Mouse (Mus musculus) gonadal fat pad, adult 2 months (tissue): ENCODE measurements around the gene Tead1. TPM values are rescaled to one million over a fixed set of nuclear protein-coding genes. Genes with fewer than 3 reads are reported as not detected.

ENCODE experiments used
- DNase-seq: peaks from one replicate; pipeline ENCODE4 v3.0.0-alpha.2; 2012; ENCODE audit warnings: low read depth
- polyA plus RNA-seq: library from polyadenylated mRNA; depleted of rRNA; stranded (reverse); fragments of >200 nt; gene quantifications from 2 replicates; pipeline ENCODE4 v1.2.3, GENCODE M21; 2012

Gene Tead1
- polyA plus RNA-seq, 1 experiment, result 13.9 TPM

GRCm38 (mm10) chr7:112776670-112777069 lies 97.6 kb downstream of the Tead1 start:
- DNase-seq, result no peak

- no peak for DNase-seq
These were observed 100.5 kb downstream of the Tead1 start for GRCm38 (mm10) chr7:112779636-112780035.

GRCm38 (mm10) chr7:112780910-112781309 lies 101.8 kb downstream of the Tead1 start:
- DNase-seq, result no peak

GRCm38 (mm10) chr7:112781987-112782386 lies 102.9 kb downstream of the Tead1 start:
- DNase-seq, result no peak

GRCm38 (mm10) chr7:112784278-112784677 lies 105.2 kb downstream of the Tead1 start:
- no peak for DNase-seq

- no peak for DNase-seq
These were observed 106.2 kb downstream of the Tead1 start for GRCm38 (mm10) chr7:112785271-112785670.

- no peak for DNase-seq
These were observed 107.6 kb downstream of the Tead1 start for GRCm38 (mm10) chr7:112786556-112787225.

- no peak for DNase-seq
These were observed 108.2 kb downstream of the Tead1 start for GRCm38 (mm10) chr7:112787281-112787680.

- no peak for DNase-seq
These were observed 109.2 kb downstream of the Tead1 start for GRCm38 (mm10) chr7:112788321-112788751.

- no peak for DNase-seq
These were observed 110.6 kb downstream of the Tead1 start for GRCm38 (mm10) chr7:112789693-112790092.

GRCm38 (mm10) chr7:112790334-112790733 lies 111.2 kb downstream of the Tead1 start:
- DNase-seq, result no peak

GRCm38 (mm10) chr7:112792679-112793078 lies 113.6 kb downstream of the Tead1 start:
- no peak for DNase-seq

GRCm38 (mm10) chr7:112793903-112794302 lies 114.8 kb downstream of the Tead1 start:
- no peak for DNase-seq

GRCm38 (mm10) chr7:112794481-112794880 lies 115.4 kb downstream of the Tead1 start:
- DNase-seq, result no peak

- DNase-seq, result peak; percentile 31
These were observed 118.6 kb downstream of the Tead1 start for GRCm38 (mm10) chr7:112797526-112798321.

- no peak for DNase-seq
These were observed 122.6 kb downstream of the Tead1 start for GRCm38 (mm10) chr7:112801706-112802105.

- no peak for DNase-seq
These were observed 127.7 kb downstream of the Tead1 start for GRCm38 (mm10) chr7:112806718-112807400.

- no peak for DNase-seq
These were observed 128.3 kb downstream of the Tead1 start for GRCm38 (mm10) chr7:112807401-112807751.

GRCm38 (mm10) chr7:112810752-112811151 lies 131.6 kb downstream of the Tead1 start:
- no peak for DNase-seq

GRCm38 (mm10) chr7:112812037-112812775 lies 133.1 kb downstream of the Tead1 start:
- DNase-seq, result no peak

- no peak for DNase-seq
These were observed 134.0 kb downstream of the Tead1 start for GRCm38 (mm10) chr7:112813163-112813562.
